Mouse (Mus musculus) large intestine, adult 2 months (tissue): Measurements from ENCODE around the gene Zhx3. TPM values are rescaled to one million over a fixed set of nuclear protein-coding genes. Genes with fewer than 3 reads are reported as not detected.
A peak's percentile ranks its signal among the peaks of the same experiment; 100 is the strongest.

ENCODE experiments used
- DNase-seq: peaks from one replicate; pipeline ENCODE4 v3.0.0-alpha.2; 2012; ENCODE audit warnings: low read depth, low spot score
- WGBS: fragments of 180-500 bp; shearing (Covaris S2); methylation state at CpG from one replicate; pipeline ENCODE4 v1.1.7; 2018; 5-methylcytosine and 5-hydroxymethylcytosine counted together
- polyA plus RNA-seq: library from polyadenylated mRNA; depleted of rRNA; stranded (reverse); fragments of >200 nt; gene quantifications from 2 replicates; pipeline ENCODE4 v1.2.3, GENCODE M21; 2012; rRNA removed

The Zhx3 gene
- polyA plus RNA-seq, 1 experiment, result 2.4 TPM

- DNase-seq, result no peak
Measured at GRCm38 (mm10) chr2:160702824-160703223, 170.0 kb downstream of the Zhx3 start.

GRCm38 (mm10) chr2:160701603-160702002 is 171.2 kb downstream of the Zhx3 start:
- DNase-seq, result no peak
- WGBS, result 76% methylated on average over 3 of the region's 3 CpGs

- DNase-seq, result peak; percentile 39
Measured at GRCm38 (mm10) chr2:160700271-160700670, 172.5 kb downstream of the Zhx3 start.

More at GRCm38 (mm10) chr2:160700271-160700670, 172.5 kb downstream of the Zhx3 start:
- 3% methylated on average over 5 of the region's 5 CpGs for WGBS

Other genes with a start within 250 kb of the Zhx3 start
- gene Top1, start 227.1 kb downstream of the Zhx3 start, polyA plus RNA-seq, result 8.4 and 12.0 TPM in 2 replicates
- gene Plcg1, start 141.7 kb downstream of the Zhx3 start, polyA plus RNA-seq, result 9.1 and 17.8 TPM in 2 replicates
- gene Lpin3, start 7.7 kb upstream of the Zhx3 start, polyA plus RNA-seq, result 25.2 and 41.5 TPM in 2 replicates
- gene Emilin3, start 39.3 kb upstream of the Zhx3 start, polyA plus RNA-seq, result 0.05 TPM in 1 of 2 replicates, not detected in the other
- gene Chd6, start 236.1 kb upstream of the Zhx3 start, polyA plus RNA-seq, result 2.7 and 6.2 TPM in 2 replicates